Mouse (Mus musculus) heart, postnatal 0 days (tissue): ENCODE measurements around the gene Papolb. TPM values are rescaled to one million over a fixed set of nuclear protein-coding genes. Genes with fewer than 3 reads are reported as not detected.

ENCODE experiments used
- ATAC-seq: fragments of 200-750 bp; cut with Nextera tagmentation; 2 replicates; pipeline ENCODE4 v1.8.0; 2017; ENCODE audit warnings: low read depth, moderate number of reproducible peaks, moderate library complexity; ENCODE audit not compliant: insufficient read depth
- DNase-seq: peaks from one replicate; pipeline ENCODE4 v3.0.0-alpha.2; 2016; ENCODE audit warnings: low spot score
- H3K27ac ChIP-seq: fragments of 300-500 bp; sonication (generic); 2 replicates; pipeline ENCODE4 v1.5.1; 2014; ENCODE audit warnings: low read depth, mild to moderate bottlenecking
- H3K27me3 ChIP-seq: fragments of 300-500 bp; sonication (generic); 2 replicates; pipeline ENCODE4 v1.6.1; 2014; ENCODE audit warnings: low read length, mixed read lengths; ENCODE audit not compliant: control insufficient read depth, insufficient read depth
- H3K36me3 ChIP-seq: fragments of 300-500 bp; sonication (generic); replicated peaks from 2 replicates; pipeline ENCODE4 v1.6.1; 2014; ENCODE audit warnings: low read length, mixed read lengths; ENCODE audit not compliant: control insufficient read depth, insufficient read depth
- H3K4me1 ChIP-seq: fragments of 300-500 bp; sonication (generic); 2 replicates; pipeline ENCODE4 v1.6.1; 2014; ENCODE audit warnings: antibody characterized with exemption; ENCODE audit not compliant: control insufficient read depth, insufficient read depth
- H3K4me2 ChIP-seq: fragments of 300-500 bp; sonication (generic); 2 replicates; pipeline ENCODE4 v1.6.1; 2014; ENCODE audit warnings: low read depth, mild to moderate bottlenecking, low read length, moderate library complexity
- H3K4me3 ChIP-seq: fragments of 300-500 bp; sonication (generic); 2 replicates; pipeline ENCODE4 v1.5.1; 2014; ENCODE audit warnings: low read depth, low read length
- H3K9ac ChIP-seq: fragments of 300-500 bp; sonication (generic); replicated peaks from 2 replicates; pipeline ENCODE4 v1.6.1; 2014; ENCODE audit warnings: low read depth, low read length, mixed read lengths
- H3K9me3 ChIP-seq: fragments of 300-500 bp; sonication (generic); replicated peaks from 2 replicates; pipeline ENCODE4 v1.6.1; 2016; ENCODE audit warnings: low read length; ENCODE audit not compliant: control insufficient read depth
- CTCF ChIP-seq: IDR thresholded peaks from 2 replicates; pipeline ENCODE4 v1.5.1; 2016; ENCODE audit warnings: antibody characterized with exemption, control low read depth, low read depth
- EP300 ChIP-seq: IDR thresholded peaks from 2 replicates; pipeline ENCODE4 v1.6.1; 2016; ENCODE audit warnings: antibody characterized with exemption, low read depth
- WGBS: fragments of 180-500 bp; shearing (Covaris S2); extraction: QIAGEN DNeasy Blood & Tissue Kit; methylation state at CpG from one replicate; pipeline ENCODE4 v1.1.7; 2014; 5-methylcytosine and 5-hydroxymethylcytosine counted together
- polyA plus RNA-seq: library from polyadenylated mRNA; unstranded; fragments of >200 nt; fragmentation: Nextera tagmentation; extraction: Ambion mirVana; gene quantifications from 2 replicates; pipeline ENCODE4 v1.2.1, GENCODE M21; 2015
- total RNA-seq: library from RNA; depleted of rRNA; stranded (reverse); fragments of >200 nt; gene quantifications from 2 replicates; pipeline ENCODE4 v1.2.3, GENCODE M21; 2014; ENCODE audit warnings: low replicate concordance

The Papolb gene
- total and polyA plus RNA-seq, 2 experiments from 2014 or later = 0.08 TPM; not detected in 1

DNA sequence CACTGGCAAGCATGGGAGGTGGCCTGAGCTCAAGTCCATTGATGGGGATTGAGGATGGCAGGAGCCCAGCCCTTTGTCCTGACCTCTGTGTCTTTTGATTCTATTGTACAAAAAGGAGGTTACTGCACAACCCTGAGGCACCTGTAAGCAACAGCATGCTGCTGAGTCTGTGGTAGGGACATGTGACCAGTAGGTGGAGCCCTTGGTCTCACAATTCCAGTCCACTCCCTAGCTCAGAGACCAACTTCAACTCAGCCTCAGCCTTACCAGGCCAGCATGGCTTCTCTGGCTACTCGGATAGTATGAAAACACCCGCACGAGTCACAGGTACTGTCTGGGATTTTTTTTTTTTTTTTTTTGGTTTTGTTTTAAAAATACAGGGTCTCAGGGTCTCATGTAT lies 27.5 kb downstream of the Papolb start:
- Histone ChIP-seq H3K27me3 (no peaks in the 10 kb centered on the region), H3K9ac (no peak overlapping the region), H3K4me2 (no peak overlapping the region), H3K4me1 (no peaks in the 10 kb centered on the region), H3K27ac (no peak overlapping the region), H3K4me3 (no peak overlapping the region), H3K36me3 (no peaks in the 10 kb centered on the region), H3K9me3 (no peaks in the 10 kb centered on the region)
- DNase-seq (peak; percentile 94), ATAC-seq (peak; percentile 92)
- 0% methylated on average over 3 of the region's 3 CpGs for WGBS
- no peak for TF ChIP-seq EP300
- peak; percentile 92 for TF ChIP-seq CTCF

DNA sequence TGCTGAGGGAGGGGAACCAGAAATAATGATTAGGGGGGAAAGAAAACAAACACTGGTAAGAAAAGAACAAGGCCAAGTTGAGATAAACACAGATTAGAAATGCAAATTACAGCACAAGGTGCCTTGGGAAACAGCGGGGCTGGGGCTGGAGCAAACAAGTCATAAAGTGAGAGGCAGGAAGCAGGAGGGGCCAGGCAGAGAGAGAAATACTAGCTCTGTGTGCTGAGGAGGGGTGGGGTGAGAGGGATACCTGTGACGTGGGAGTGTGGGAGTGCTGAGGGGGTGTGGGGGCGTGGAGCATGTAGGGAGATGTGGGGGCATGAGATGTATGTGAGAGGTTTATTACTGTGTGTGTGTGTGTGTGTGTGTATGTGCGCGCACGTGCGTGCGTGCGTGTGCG lies 29.0 kb downstream of the Papolb start:
- ATAC-seq = no peak
- no peak for TF ChIP-seq CTCF
- TF ChIP-seq EP300 = no peak
- Histone ChIP-seq H3K36me3 (no peaks in the 10 kb centered on the region), H3K27me3 (no peaks in the 10 kb centered on the region), H3K9ac (no peak overlapping the region), H3K4me3 (no peak overlapping the region), H3K4me1 (no peaks in the 10 kb centered on the region), H3K4me2 (no peak overlapping the region), H3K9me3 (no peaks in the 10 kb centered on the region), H3K27ac (no peak overlapping the region)
- 81% methylated on average over 10 of the region's 10 CpGs for WGBS
- DNase-seq = no peak

DNA sequence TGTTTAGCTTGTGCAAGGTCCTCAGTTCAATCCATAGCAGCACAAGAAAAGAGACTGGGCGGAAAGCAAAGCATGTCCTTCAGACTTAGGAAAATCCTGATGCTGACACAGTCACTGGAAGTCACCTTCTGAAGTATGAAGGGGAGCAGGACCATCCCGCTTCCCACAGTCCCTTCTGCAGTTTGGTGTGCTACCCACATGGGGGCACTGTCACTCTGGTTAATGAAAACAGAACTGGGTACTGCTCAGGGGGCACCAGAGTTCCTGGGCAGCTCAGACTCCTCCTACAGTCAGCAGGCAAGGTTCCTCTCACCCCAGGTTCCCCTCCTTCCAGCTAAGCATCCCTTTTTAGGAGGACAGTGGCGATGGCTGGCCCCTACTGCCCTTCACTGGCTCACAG lies 30.9 kb downstream of the Papolb start:
- WGBS = 58% methylated on average over 3 of the region's 3 CpGs
- H3K4me1 ChIP-seq = 0 out of 2 replicates have a peak, but pooled peaks cover 3% of the 10 kb centered on the region
- TF ChIP-seq EP300 (no peak), CTCF (peak; percentile 63)
- H3K4me2 ChIP-seq = no peak overlapping the region
- H3K36me3 ChIP-seq = no peaks in the 10 kb centered on the region
- no peaks in the 10 kb centered on the region for H3K27me3 ChIP-seq
- DNase-seq (peak; percentile 50), ATAC-seq (0 out of 2 replicates have a peak, but pooled peaks have one; percentile 15)
- no peak overlapping the region for H3K27ac ChIP-seq
- H3K9ac ChIP-seq = no peak overlapping the region
- H3K4me3 ChIP-seq = no peak overlapping the region
- H3K9me3 ChIP-seq = no peaks in the 10 kb centered on the region

DNA sequence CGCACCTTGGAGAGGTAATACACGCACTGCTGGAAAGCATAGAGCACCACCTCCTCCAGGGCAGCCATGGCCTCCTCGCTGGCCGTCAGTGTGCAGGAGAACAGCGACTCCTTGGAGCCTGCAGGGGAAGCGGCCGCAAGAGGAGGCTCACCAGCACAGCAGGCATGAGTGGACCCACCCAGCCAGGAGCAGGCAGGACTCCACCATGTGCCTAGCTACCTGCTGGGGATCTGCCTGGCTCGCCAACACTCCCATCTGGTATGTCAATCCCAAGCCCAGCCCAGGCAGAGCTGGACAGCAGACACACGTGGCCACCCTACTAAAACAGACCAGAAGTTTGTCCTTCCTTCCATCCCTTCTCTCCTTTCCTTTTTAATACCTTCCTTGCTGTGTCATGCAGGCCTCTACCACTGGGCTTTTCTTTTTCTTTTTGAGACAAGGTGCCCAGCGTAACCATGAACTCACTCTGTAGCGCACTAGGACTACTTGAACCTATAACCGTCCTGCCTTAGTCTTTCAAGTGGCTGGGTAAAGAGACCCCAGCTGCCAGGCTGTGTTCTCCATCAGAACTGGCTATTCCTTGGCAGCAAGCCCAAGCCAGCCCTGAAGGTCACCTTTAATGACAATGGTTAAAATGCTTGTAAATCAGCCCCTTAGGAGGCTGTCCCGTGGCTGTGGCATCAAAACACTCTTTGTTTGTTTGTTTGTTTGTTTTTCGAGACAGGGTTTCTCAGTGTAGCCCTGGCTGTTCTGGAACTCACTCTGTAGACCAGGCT lies 34.4 kb downstream of the Papolb start:
- H3K4me3 ChIP-seq = no peak overlapping the region
- H3K36me3 ChIP-seq = no peaks in the 10 kb centered on the region
- no peaks in the 10 kb centered on the region for H3K9me3 ChIP-seq
- H3K27ac ChIP-seq = no peak overlapping the region
- ATAC-seq (0 out of 2 replicates have a peak, but pooled peaks have one; percentile 31), DNase-seq (no peak)
- TF ChIP-seq CTCF (no peak), EP300 (no peak)
- H3K4me2 ChIP-seq = no peak overlapping the region
- H3K27me3 ChIP-seq = no peaks in the 10 kb centered on the region
- 0 out of 2 replicates have a peak, but pooled peaks cover 3% of the 10 kb centered on the region for H3K4me1 ChIP-seq
- H3K9ac ChIP-seq = no peak overlapping the region
- 39% methylated on average over 14 of the region's 14 CpGs for WGBS

DNA sequence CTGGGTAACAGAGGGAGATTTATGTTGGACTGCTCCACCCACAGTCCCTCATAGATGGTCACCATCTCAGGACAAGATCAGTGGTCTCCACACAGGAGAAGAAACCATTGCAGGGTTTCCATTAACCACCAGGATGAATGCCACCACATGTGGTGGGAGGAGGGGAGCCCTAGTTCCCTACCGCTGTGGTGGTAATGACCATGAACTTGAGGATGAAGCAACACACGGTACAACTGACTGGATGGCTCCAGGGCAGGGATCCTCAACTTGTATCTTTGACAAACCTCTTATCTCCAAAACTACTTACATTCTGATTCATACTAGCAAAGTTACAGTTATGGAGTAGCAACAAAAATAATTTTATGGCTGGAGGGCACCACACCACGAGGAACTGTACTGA lies 36.6 kb downstream of the Papolb start:
- no peak for TF ChIP-seq CTCF
- TF ChIP-seq EP300 = no peak
- no peak overlapping the region for H3K4me2 ChIP-seq
- H3K27me3 ChIP-seq = no peaks in the 10 kb centered on the region
- H3K4me3 ChIP-seq = no peak overlapping the region
- DNase-seq (no peak), ATAC-seq (no peak)
- 0 out of 2 replicates have a peak, but pooled peaks cover 3% of the 10 kb centered on the region for H3K4me1 ChIP-seq
- no peak overlapping the region for H3K9ac ChIP-seq
- no peak overlapping the region for H3K27ac ChIP-seq
- 84% methylated on average over 3 of the region's 3 CpGs for WGBS
- H3K36me3 ChIP-seq = no peaks in the 10 kb centered on the region
- no peaks in the 10 kb centered on the region for H3K9me3 ChIP-seq
